Mouse (Mus musculus) megakaryocyte, adult 5-6 weeks (primary cell): Measurements from ENCODE around the gene Rprd2. TPM values are rescaled to one million over a fixed set of nuclear protein-coding genes. Genes with fewer than 3 reads are reported as not detected.

Experiments used
- ATAC-seq: 2 replicates; pipeline ENCODE4 v1.8.0; 2016; ENCODE audit warnings: mild to moderate bottlenecking, inconsistent platforms; ENCODE audit not compliant: poor library complexity, severe bottlenecking
- total RNA-seq, 2 experiments: library from RNA; stranded (forward) in 1 of 2; stranded (reverse) in 1 of 2; fragments of 153-499, 151-499 nt in 1 of 2; fragments of 221-1000, 200-1000 nt in 1 of 2; gene quantifications; 2 replicates each; pipeline versions ENCODE4 v1.2.3 to v1.2.4; 2015 to 2017

Gene Rprd2
- total RNA-seq, 2 experiments from 2014 or later, result 17.9 to 57.0 TPM

GRCm38 (mm10) chr3:95740406-95740805 is 78.3 kb downstream of the Rprd2 start:
- ATAC-seq, result peak; percentile 77

GRCm38 (mm10) chr3:95739353-95740104 is 79.1 kb downstream of the Rprd2 start, which contains the start of gene Ecm1:
Gene Ecm1, minus strand, starts transcription at chr3:95739569.
- ATAC-seq, result peak; percentile 30; the same call in 1 of the 2 replicates

GRCm38 (mm10) chr3:95735071-95735670 is 83.5 kb downstream of the Rprd2 start:
- ATAC-seq, result no peak

GRCm38 (mm10) chr3:95734092-95734702 is 84.5 kb downstream of the Rprd2 start:
- no peak for ATAC-seq

GRCm38 (mm10) chr3:95732744-95733521 is 85.7 kb downstream of the Rprd2 start:
- peak; percentile 30; the same call in 1 of the 2 replicates for ATAC-seq

- ATAC-seq, result no peak
These were observed 86.4 kb downstream of the Rprd2 start for GRCm38 (mm10) chr3:95732297-95732696.

GRCm38 (mm10) chr3:95731802-95732201 is 86.9 kb downstream of the Rprd2 start:
- no peak for ATAC-seq

GRCm38 (mm10) chr3:95730431-95730830 is 88.2 kb downstream of the Rprd2 start:
- no peak for ATAC-seq

GRCm38 (mm10) chr3:95728906-95729305 is 89.8 kb downstream of the Rprd2 start:
- no peak for ATAC-seq

GRCm38 (mm10) chr3:95726696-95727358 is 91.8 kb downstream of the Rprd2 start:
- ATAC-seq, result no peak

- ATAC-seq, result no peak
These were observed 92.8 kb downstream of the Rprd2 start for GRCm38 (mm10) chr3:95725863-95726262.

GRCm38 (mm10) chr3:95722386-95722785 is 96.3 kb downstream of the Rprd2 start:
- no peak for ATAC-seq

- no peak for ATAC-seq
These were observed 100.5 kb downstream of the Rprd2 start for GRCm38 (mm10) chr3:95718153-95718552.

GRCm38 (mm10) chr3:95716075-95716474 is 102.6 kb downstream of the Rprd2 start:
- no peak for ATAC-seq

Other genes starting within 250 kb of the Rprd2 start
- gene Golph3l, start 229.9 kb downstream of the Rprd2 start, total RNA-seq (2015), result 53.2 and 56.8 TPM in 2 replicates
- 55.5 and 56.5 TPM in 2 replicates for gene Golph3l, start 229.9 kb downstream of the Rprd2 start, total RNA-seq (2017)
- 54.7 and 64.2 TPM in 2 replicates for gene Ensa, start 193.9 kb downstream of the Rprd2 start, total RNA-seq (2015)
- 94.3 and 94.8 TPM in 2 replicates for gene Ensa, start 193.9 kb downstream of the Rprd2 start, total RNA-seq (2017)
- gene Mcl1, start 160.1 kb downstream of the Rprd2 start, total RNA-seq (2015), result 440 and 463 TPM in 2 replicates
- 327 and 343 TPM in 2 replicates for gene Mcl1, start 160.1 kb downstream of the Rprd2 start, total RNA-seq (2017)
- gene Adamtsl4, start 130.9 kb downstream of the Rprd2 start, total RNA-seq (2015), result 0.85 and 1.3 TPM in 2 replicates
- 0.59 and 0.77 TPM in 2 replicates for gene Adamtsl4, start 130.9 kb downstream of the Rprd2 start, total RNA-seq (2017)
- 3.6 and 7.3 TPM in 2 replicates for gene Ecm1, start 79.3 kb downstream of the Rprd2 start, total RNA-seq (2015)
- 1.0 and 1.9 TPM in 2 replicates for gene Ecm1, start 79.3 kb downstream of the Rprd2 start, total RNA-seq (2017)
- 10.2 and 10.7 TPM in 2 replicates for gene Tars2, start 58.7 kb downstream of the Rprd2 start, total RNA-seq (2015)
- gene Tars2, start 58.7 kb downstream of the Rprd2 start, total RNA-seq (2017), result 14.4 and 15.0 TPM in 2 replicates
- gene Prpf3, start 37.0 kb upstream of the Rprd2 start, total RNA-seq (2015), result 27.3 and 29.1 TPM in 2 replicates
- 15.7 and 25.9 TPM in 2 replicates for gene Prpf3, start 37.0 kb upstream of the Rprd2 start, total RNA-seq (2017)
- gene Mrps21, start 52.7 kb upstream of the Rprd2 start, total RNA-seq (2015), result 143 and 165 TPM in 2 replicates
- gene Mrps21, start 52.7 kb upstream of the Rprd2 start, total RNA-seq (2017), result 333 and 410 TPM in 2 replicates
- gene Ciart, start 63.4 kb upstream of the Rprd2 start, total RNA-seq (2015), result 1.0 and 1.2 TPM in 2 replicates
- gene Ciart, start 63.4 kb upstream of the Rprd2 start, total RNA-seq (2017), result 0.85 and 1.6 TPM in 2 replicates
- 88.2 and 97.9 TPM in 2 replicates for gene BC028528, start 73.1 kb upstream of the Rprd2 start, total RNA-seq (2015)
- 114 and 117 TPM in 2 replicates for gene BC028528, start 73.1 kb upstream of the Rprd2 start, total RNA-seq (2017)
- 28.3 and 31.4 TPM in 2 replicates for gene Aph1a, start 75.1 kb upstream of the Rprd2 start, total RNA-seq (2015)
- gene Aph1a, start 75.1 kb upstream of the Rprd2 start, total RNA-seq (2017), result 38.9 and 39.2 TPM in 2 replicates
- not detected in 2 replicates for gene Car14, start 85.8 kb upstream of the Rprd2 start, total RNA-seq (2015)
- not detected in 2 replicates for gene Car14, start 85.8 kb upstream of the Rprd2 start, total RNA-seq (2017)
- 88.7 and 117 TPM in 2 replicates for gene Anp32e, start 110.4 kb upstream of the Rprd2 start, total RNA-seq (2015)
- 250 and 285 TPM in 2 replicates for gene Anp32e, start 110.4 kb upstream of the Rprd2 start, total RNA-seq (2017)
- gene Plekho1, start 177.1 kb upstream of the Rprd2 start, total RNA-seq (2015), result 116 and 124 TPM in 2 replicates
- 104 and 119 TPM in 2 replicates for gene Plekho1, start 177.1 kb upstream of the Rprd2 start, total RNA-seq (2017)
- gene Vps45, start 239.6 kb upstream of the Rprd2 start, total RNA-seq (2015), result 23.8 and 31.2 TPM in 2 replicates
- 9.5 and 11.6 TPM in 2 replicates for gene Vps45, start 239.6 kb upstream of the Rprd2 start, total RNA-seq (2017)